Mouse (Mus musculus): Measurements from ENCODE around the gene Nfatc3. TPM values are rescaled to one million over a fixed set of nuclear protein-coding genes. Genes with fewer than 3 reads are reported as not detected.

The Nfatc3 gene
- polyA plus RNA-seq, 1 experiment from 2014 or later = 4.5 TPM

- H3K36me3 ChIP-seq (ENCODE audit: control insufficient read depth, insufficient read depth, low read length) = peaks cover 11% of the 10 kb centered on the region; the same call in 1 of the 2 replicates
- no peak overlapping the region for H3K27ac ChIP-seq (ENCODE audit: low read length)
- H3K27me3 ChIP-seq (replicated peaks; ENCODE audit: control insufficient read depth, insufficient read depth, low read length) = no peaks in the 10 kb centered on the region
- ATAC-seq = no peak
- no peak overlapping the region for H3K4me2 ChIP-seq (ENCODE audit: low read depth, low read length)
- WGBS = 91% methylated on average over 9 of the region's 9 CpGs
- no peaks in the 10 kb centered on the region for H3K9me3 ChIP-seq (ENCODE audit: control insufficient read depth, low read length)
- H3K4me1 ChIP-seq (ENCODE audit: control insufficient read depth, insufficient read depth, low read length) = 0 out of 2 replicates have a peak, but pooled peaks cover 2% of the 10 kb centered on the region
- H3K4me3 ChIP-seq (ENCODE audit: low read length) = no peak overlapping the region
- no peak overlapping the region for H3K9ac ChIP-seq (ENCODE audit: low read depth, low read length)
These were observed 104.6 kb downstream of the Nfatc3 start for GRCm38 (mm10) chr8:106163251-106163650.

- Histone ChIP-seq H3K4me3 (ENCODE audit: low read length) (no peak overlapping the region), H3K9me3 (ENCODE audit: control insufficient read depth, low read length) (no peaks in the 10 kb centered on the region), H3K27ac (ENCODE audit: low read length) (no peak overlapping the region), H3K36me3 (ENCODE audit: control insufficient read depth, insufficient read depth, low read length) (peaks cover 11% of the 10 kb centered on the region; the same call in 1 of the 2 replicates), H3K9ac (ENCODE audit: low read depth, low read length) (no peak overlapping the region), H3K4me1 (ENCODE audit: control insufficient read depth, insufficient read depth, low read length) (peaks cover 6% of the 10 kb centered on the region; the same call in 1 of the 2 replicates), H3K4me2 (ENCODE audit: low read depth, low read length) (no peak overlapping the region), H3K27me3 (replicated peaks; ENCODE audit: control insufficient read depth, insufficient read depth, low read length) (no peaks in the 10 kb centered on the region)
- ATAC-seq = no peak
- 40% methylated on average over 4 of the region's 4 CpGs for WGBS
These were observed 106.8 kb downstream of the Nfatc3 start for GRCm38 (mm10) chr8:106165460-106165859.

- ATAC-seq = peak; percentile 88
These were observed 109.8 kb downstream of the Nfatc3 start, which contains the start of gene Slc7a6 for GRCm38 (mm10) chr8:106168356-106169016. Slc7a6 (plus strand) TSS chr8:106168857.

GRCm38 (mm10) chr8:106169017-106169933, 110.6 kb downstream of the Nfatc3 start:
- H3K27me3 ChIP-seq (replicated peaks; ENCODE audit: control insufficient read depth, insufficient read depth, low read length) = no peaks in the 10 kb centered on the region
- peak overlapping the region; percentile 94 for H3K4me2 ChIP-seq (ENCODE audit: low read depth, low read length)
- no peaks in the 10 kb centered on the region; the same call in 1 of the 2 replicates for H3K36me3 ChIP-seq (ENCODE audit: control insufficient read depth, insufficient read depth, low read length)
- peak overlapping the region; percentile 72 for H3K27ac ChIP-seq (ENCODE audit: low read length)
- H3K9me3 ChIP-seq (ENCODE audit: control insufficient read depth, low read length) = no peaks in the 10 kb centered on the region
- peak overlapping the region; percentile 86 for H3K9ac ChIP-seq (ENCODE audit: low read depth, low read length)
- under 1% methylated on average over 54 of the region's 54 CpGs for WGBS
- peak overlapping the region; percentile 82 for H3K4me3 ChIP-seq (ENCODE audit: low read length)
- ATAC-seq = peak; percentile 73
- H3K4me1 ChIP-seq (ENCODE audit: control insufficient read depth, insufficient read depth, low read length) = peaks cover 6% of the 10 kb centered on the region; the same call in 1 of the 2 replicates

More at GRCm38 (mm10) chr8:106168356-106169016, 109.8 kb downstream of the Nfatc3 start, which contains the start of gene Slc7a6:
- under 1% methylated on average over 46 of the region's 59 CpGs for WGBS
- Histone ChIP-seq H3K4me2 (ENCODE audit: low read depth, low read length) (peak within 1 kb of the TSS; percentile 94), H3K27ac (ENCODE audit: low read length) (peak within 1 kb of the TSS; percentile 72), H3K4me1 (ENCODE audit: control insufficient read depth, insufficient read depth, low read length) (peaks cover 6% of the 10 kb centered on the region; the same call in 1 of the 2 replicates), H3K9ac (ENCODE audit: low read depth, low read length) (peak within 1 kb of the TSS; percentile 86), H3K27me3 (replicated peaks; ENCODE audit: control insufficient read depth, insufficient read depth, low read length) (no peaks in the 10 kb centered on the region), H3K9me3 (ENCODE audit: control insufficient read depth, low read length) (no peaks in the 10 kb centered on the region), H3K4me3 (ENCODE audit: low read length) (peak within 1 kb of the TSS; percentile 82), H3K36me3 (ENCODE audit: control insufficient read depth, insufficient read depth, low read length) (no peaks in the 10 kb centered on the region; the same call in 1 of the 2 replicates)

- no peaks in the 10 kb centered on the region for H3K36me3 ChIP-seq (ENCODE audit: control insufficient read depth, insufficient read depth, low read length)
- H3K27me3 ChIP-seq (replicated peaks; ENCODE audit: control insufficient read depth, insufficient read depth, low read length) = no peaks in the 10 kb centered on the region
- no peaks in the 10 kb centered on the region for H3K9me3 ChIP-seq (ENCODE audit: control insufficient read depth, low read length)
- H3K4me3 ChIP-seq (ENCODE audit: low read length) = peak overlapping the region; percentile 82
- no peak overlapping the region for H3K27ac ChIP-seq (ENCODE audit: low read length)
- 28% methylated on average over 6 of the region's 6 CpGs for WGBS
- H3K4me1 ChIP-seq (ENCODE audit: control insufficient read depth, insufficient read depth, low read length) = peaks cover 6% of the 10 kb centered on the region; the same call in 1 of the 2 replicates
- no peak overlapping the region; the same call in 1 of the 2 replicates for H3K9ac ChIP-seq (ENCODE audit: low read depth, low read length)
- no peak for ATAC-seq
- H3K4me2 ChIP-seq (ENCODE audit: low read depth, low read length) = peak overlapping the region; percentile 94
These were observed 111.4 kb downstream of the Nfatc3 start for GRCm38 (mm10) chr8:106169934-106170480.

GRCm38 (mm10) chr8:106173566-106173965, 114.9 kb downstream of the Nfatc3 start:
- WGBS = 91% methylated on average over 3 of the region's 3 CpGs
- no peaks in the 10 kb centered on the region for H3K27me3 ChIP-seq (replicated peaks; ENCODE audit: control insufficient read depth, insufficient read depth, low read length)
- ATAC-seq = no peak
- H3K9ac ChIP-seq (ENCODE audit: low read depth, low read length) = no peak overlapping the region
- H3K9me3 ChIP-seq (ENCODE audit: control insufficient read depth, low read length) = no peaks in the 10 kb centered on the region
- no peak overlapping the region for H3K27ac ChIP-seq (ENCODE audit: low read length)
- H3K4me2 ChIP-seq (ENCODE audit: low read depth, low read length) = no peak overlapping the region
- no peaks in the 10 kb centered on the region for H3K36me3 ChIP-seq (ENCODE audit: control insufficient read depth, insufficient read depth, low read length)
- peaks cover 17% of the 10 kb centered on the region for H3K4me1 ChIP-seq (ENCODE audit: control insufficient read depth, insufficient read depth, low read length)
- H3K4me3 ChIP-seq (ENCODE audit: low read length) = no peak overlapping the region

- 28% methylated on average over 1 of the region's 1 CpGs for WGBS
- H3K27ac ChIP-seq (ENCODE audit: low read length) = no peak overlapping the region
- H3K4me2 ChIP-seq (ENCODE audit: low read depth, low read length) = no peak overlapping the region
- peaks cover 17% of the 10 kb centered on the region for H3K4me1 ChIP-seq (ENCODE audit: control insufficient read depth, insufficient read depth, low read length)
- H3K36me3 ChIP-seq (ENCODE audit: control insufficient read depth, insufficient read depth, low read length) = no peaks in the 10 kb centered on the region
- no peaks in the 10 kb centered on the region for H3K27me3 ChIP-seq (replicated peaks; ENCODE audit: control insufficient read depth, insufficient read depth, low read length)
- no peak overlapping the region for H3K4me3 ChIP-seq (ENCODE audit: low read length)
- ATAC-seq = no peak
- H3K9ac ChIP-seq (ENCODE audit: low read depth, low read length) = no peak overlapping the region
- no peaks in the 10 kb centered on the region for H3K9me3 ChIP-seq (ENCODE audit: control insufficient read depth, low read length)
These were observed 118.3 kb downstream of the Nfatc3 start for GRCm38 (mm10) chr8:106176891-106177290.

GRCm38 (mm10) chr8:106177594-106177993, 119.0 kb downstream of the Nfatc3 start:
- WGBS = 49% methylated on average over 1 of the region's 1 CpGs
- H3K4me3 ChIP-seq (ENCODE audit: low read length) = no peak overlapping the region
- H3K4me2 ChIP-seq (ENCODE audit: low read depth, low read length) = no peak overlapping the region
- no peak overlapping the region for H3K9ac ChIP-seq (ENCODE audit: low read depth, low read length)
- ATAC-seq = no peak
- H3K36me3 ChIP-seq (ENCODE audit: control insufficient read depth, insufficient read depth, low read length) = no peaks in the 10 kb centered on the region
- H3K4me1 ChIP-seq (ENCODE audit: control insufficient read depth, insufficient read depth, low read length) = peaks cover 17% of the 10 kb centered on the region
- no peaks in the 10 kb centered on the region for H3K9me3 ChIP-seq (ENCODE audit: control insufficient read depth, low read length)
- no peak overlapping the region for H3K27ac ChIP-seq (ENCODE audit: low read length)
- H3K27me3 ChIP-seq (replicated peaks; ENCODE audit: control insufficient read depth, insufficient read depth, low read length) = no peaks in the 10 kb centered on the region

- peak overlapping the region; percentile 11; the same call in 1 of the 2 replicates for H3K27ac ChIP-seq (ENCODE audit: low read length)
- no peaks in the 10 kb centered on the region for H3K27me3 ChIP-seq (replicated peaks; ENCODE audit: control insufficient read depth, insufficient read depth, low read length)
- H3K4me2 ChIP-seq (ENCODE audit: low read depth, low read length) = no peak overlapping the region
- no peak overlapping the region for H3K4me3 ChIP-seq (ENCODE audit: low read length)
- H3K9me3 ChIP-seq (ENCODE audit: control insufficient read depth, low read length) = no peaks in the 10 kb centered on the region
- H3K9ac ChIP-seq (ENCODE audit: low read depth, low read length) = no peak overlapping the region
- 45% methylated on average over 2 of the region's 2 CpGs for WGBS
- ATAC-seq = no peak
- H3K36me3 ChIP-seq (ENCODE audit: control insufficient read depth, insufficient read depth, low read length) = no peaks in the 10 kb centered on the region
- peaks cover 17% of the 10 kb centered on the region for H3K4me1 ChIP-seq (ENCODE audit: control insufficient read depth, insufficient read depth, low read length)
These were observed 119.8 kb downstream of the Nfatc3 start for GRCm38 (mm10) chr8:106178428-106178827.
